ENCODE assay signal across 9 mouse cellular contexts in the genomic region with DNA sequence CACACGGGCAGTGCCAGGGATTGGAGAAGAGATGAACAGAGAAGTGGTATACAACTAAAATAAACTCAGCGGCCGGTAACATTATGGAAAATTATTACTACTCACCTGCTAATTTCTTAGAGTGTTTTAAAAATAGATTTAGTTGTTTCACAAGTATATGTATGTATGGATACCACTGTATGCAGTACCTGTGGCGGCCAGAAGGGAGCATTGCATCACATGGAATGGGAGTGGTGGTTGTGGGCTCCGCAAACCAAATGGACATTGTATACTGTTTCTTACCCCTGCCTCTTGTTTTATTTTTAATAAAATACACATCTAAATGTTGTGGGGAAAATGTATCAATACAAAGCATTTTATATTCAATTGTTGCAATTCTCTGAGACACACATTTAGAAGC.
A peak's percentile ranks its signal among the peaks of the same experiment; 100 is the strongest.
DNase-seq lines count a peak whose midpoint lies in the region.
"Had no signal": no experiment of that assay in that cellular context is flagged by ENCODE, and none has a peak within 500 bp of the region (broad histone marks: within the 10 kb centered on the region; RNA-seq: fewer than 3 reads in every experiment).

No protein-coding gene starts in this region.

- H3K4me1 ChIP-seq in embryonic facial prominence, embryonic 10.5 days: peaks cover 7% of the 10 kb centered on the region; the same call in 1 of the 2 replicates

- no peaks in the 10 kb centered on the region for H3K36me3 ChIP-seq in embryonic facial prominence, embryonic 10.5 days (replicated peaks)

- DNase-seq in cerebellum, postnatal 10 days: peak; percentile 57
- DNase-seq in cerebellum, adult 8-10 months: no peak
- DNase-seq in kidney, postnatal 4 days: peak; percentile 39 to 48
- no peak for DNase-seq in kidney, postnatal 25 days
- DNase-seq in 416B (ENCODE audit: low read depth) (peak; percentile 13), MN1 (ENCODE audit: low spot score) (no peak)
- peak; percentile 45 for DNase-seq in embryonic facial prominence, embryonic 10.5 days (ENCODE audit: low spot score)
- DNase-seq in c-Kit-positive CD71-positive TER-119-positive erythroid progenitor cells, embryonic 14.5 days (ENCODE audit: low spot score): no peak
- DNase-seq: gastrocnemius, postnatal 10 days had no signal

- H3K9me3 ChIP-seq in embryonic facial prominence, embryonic 10.5 days: no peaks in the 10 kb centered on the region

- 73% methylated on average over 5 of the region's 5 CpGs for WGBS in embryonic facial prominence, embryonic 10.5 days

- H3K27ac ChIP-seq in embryonic facial prominence, embryonic 10.5 days (replicated peaks): no peak overlapping the region

- H3K4me3 ChIP-seq in embryonic facial prominence, embryonic 10.5 days: no peak overlapping the region

- no peaks in the 10 kb centered on the region for H3K27me3 ChIP-seq in embryonic facial prominence, embryonic 10.5 days (replicated peaks; ENCODE audit: low read depth, poor library complexity, severe bottlenecking)

Comparison
In these comparisons a context has a peak if more than half of its experiments do, and no peak if none do; other contexts are left out.
1. DNase-seq: peak in cerebellum, postnatal 10 days (2 of 2), kidney, postnatal 4 days (2 of 2), 416B (single experiment) and embryonic facial prominence, embryonic 10.5 days (single experiment); none in cerebellum, adult 8-10 months (single experiment), kidney, postnatal 25 days (0 of 2), MN1 (single experiment) and c-Kit-positive CD71-positive TER-119-positive erythroid progenitor cells, embryonic 14.5 days (single experiment).